Mouse (Mus musculus): ENCODE measurements around the gene Mrps23. TPM values are rescaled to one million over a fixed set of nuclear protein-coding genes. Genes with fewer than 3 reads are reported as not detected.

Mrps23 gene
- total and polyA plus RNA-seq, 3 experiments, result 121 to 314 (median 303) TPM

DNA sequence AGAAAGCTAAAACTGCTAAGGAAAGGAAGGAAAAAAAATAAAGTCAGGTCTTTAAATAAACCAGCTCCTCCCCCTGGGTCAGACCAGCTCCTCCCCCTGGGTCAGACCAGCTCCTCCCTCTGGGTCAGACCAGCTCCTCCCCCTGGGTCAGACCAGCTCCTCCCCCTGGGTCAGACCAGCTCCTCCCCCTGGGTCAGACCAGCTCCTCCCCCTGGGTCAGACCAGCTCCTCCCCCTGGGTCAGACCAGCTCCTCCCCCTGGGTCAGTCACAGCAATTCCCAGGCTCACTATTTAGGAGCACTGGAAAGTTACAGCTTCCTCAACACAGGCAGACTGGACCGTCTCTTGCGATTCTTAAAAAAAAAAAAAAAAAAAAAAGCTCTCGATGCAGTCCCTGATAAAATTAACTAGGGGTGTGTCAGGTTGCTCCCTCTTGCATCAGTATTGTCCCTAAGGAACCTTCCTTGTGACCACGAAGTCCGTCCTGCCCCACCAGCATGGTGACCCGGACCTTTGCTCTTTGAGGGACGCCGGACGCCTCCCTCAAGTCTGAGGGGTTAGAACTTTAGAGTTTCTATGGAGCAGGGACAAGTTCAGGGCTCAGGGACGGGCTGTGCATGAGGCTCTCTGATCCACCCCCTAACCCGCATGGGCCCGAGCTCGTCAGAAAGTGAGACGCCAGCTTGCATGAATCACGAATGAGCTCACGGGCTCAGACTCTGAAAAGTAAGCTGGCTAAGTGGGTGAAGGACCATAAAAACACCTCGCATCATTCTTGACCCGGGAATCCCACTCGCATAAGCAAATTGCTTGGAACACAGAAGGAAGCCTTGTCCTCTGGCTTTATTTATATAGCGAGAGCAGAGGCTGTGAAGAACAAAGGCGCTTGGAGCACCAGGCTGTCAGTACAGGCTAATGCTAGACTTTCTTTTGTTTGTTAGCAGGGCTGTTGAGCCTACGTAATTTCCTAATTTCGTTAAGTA, 31.3 kb downstream of the Mrps23 start:
- DNase-seq, result peak; percentile 65 to 66
- WGBS, result 31% methylated on average over 23 of the region's 23 CpGs
- intact Hi-C loops (cut with DNase I), result no loop called here
- H3K79me2 ChIP-seq (replicated peaks; ENCODE audit: control insufficient read depth, insufficient read depth, low read length), result no peaks in the 10 kb centered on the region
- no peak for TF ChIP-seq CTCF (IDR thresholded peaks at IDR 0.05)
- no peak for TF ChIP-seq POLR2A (IDR thresholded peaks at IDR 0.05; ENCODE audit: insufficient read depth, low read depth, low read length)
- TF ChIP-seq EP300 (IDR thresholded peaks at IDR 0.05; ENCODE audit: insufficient read depth, low read depth, low read length), result no peak
- H3K4me3 ChIP-seq, result peak overlapping the region; percentile 18
- H3K4me1 ChIP-seq (ENCODE audit: control insufficient read depth, insufficient read depth, low read length), result peaks cover 3% of the 10 kb centered on the region
- peak overlapping the region; percentile 42; the same call in 1 of the 2 replicates for H3K9ac ChIP-seq (ENCODE audit: low read depth, low read length)
- H3K27me3 ChIP-seq (ENCODE audit: control insufficient read depth, insufficient read depth, low read length), result no peaks in the 10 kb centered on the region
- H3K27ac ChIP-seq, result peak overlapping the region; percentile 74
- H3K36me3 ChIP-seq (ENCODE audit: control insufficient read depth, insufficient read depth, low read length), result no peaks in the 10 kb centered on the region

DNA sequence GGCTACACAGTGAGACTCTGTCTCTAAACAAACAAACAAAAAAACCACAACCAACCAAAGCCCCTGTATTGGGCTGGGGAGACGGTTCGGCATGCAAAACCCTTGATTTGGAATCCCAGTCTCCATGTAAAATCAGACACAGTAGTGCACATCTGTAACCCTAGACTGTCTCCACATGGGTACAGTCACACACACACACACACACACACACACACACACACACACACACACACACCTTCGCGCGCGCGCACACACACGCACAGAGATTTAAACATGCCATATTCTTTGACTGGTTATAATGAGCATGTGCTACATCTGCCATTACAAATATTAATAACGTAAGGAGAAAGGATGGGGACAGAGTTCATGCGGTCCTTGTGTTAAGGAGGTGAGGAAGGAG, 36.1 kb downstream of the Mrps23 start:
- TF ChIP-seq EP300 (IDR thresholded peaks at IDR 0.05; ENCODE audit: insufficient read depth, low read depth, low read length), result no peak
- no peak for TF ChIP-seq CTCF (IDR thresholded peaks at IDR 0.05)

DNA sequence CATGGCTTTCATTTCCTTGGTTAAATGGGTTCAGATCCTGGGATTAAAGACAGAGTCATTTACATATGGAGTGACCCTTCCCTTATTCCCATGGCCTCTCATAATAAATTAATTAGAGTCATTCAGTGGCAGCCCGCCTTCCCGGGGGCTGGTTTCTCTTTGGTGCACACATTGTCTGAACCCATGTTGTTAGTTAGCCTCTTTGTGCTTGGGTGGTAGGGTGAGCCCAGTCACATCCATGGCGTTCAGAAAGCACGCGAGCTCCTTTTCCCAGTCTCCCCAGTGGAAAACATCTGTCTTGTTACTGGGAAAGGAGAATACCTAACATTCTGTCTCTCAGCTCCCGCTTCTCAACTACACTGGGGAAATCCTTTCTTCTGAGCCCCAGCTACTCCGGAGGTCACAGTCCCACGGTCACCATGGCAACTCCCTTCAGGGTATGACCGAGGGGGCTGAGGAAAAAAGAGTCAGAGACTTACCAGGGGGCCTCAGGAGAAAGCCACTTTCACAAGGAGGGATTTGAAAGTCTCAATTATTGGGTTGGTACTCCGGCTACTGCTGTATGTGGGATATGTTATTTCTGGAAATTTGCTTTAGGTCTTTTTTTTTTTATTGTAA, 36.7 kb downstream of the Mrps23 start:
- Histone ChIP-seq H3K9ac (ENCODE audit: low read depth, low read length) (no peak overlapping the region), H3K27ac (peak overlapping the region; percentile 52), H3K27me3 (ENCODE audit: control insufficient read depth, insufficient read depth, low read length) (no peaks in the 10 kb centered on the region), H3K4me3 (no peak overlapping the region), H3K79me2 (replicated peaks; ENCODE audit: control insufficient read depth, insufficient read depth, low read length) (no peaks in the 10 kb centered on the region), H3K36me3 (ENCODE audit: control insufficient read depth, insufficient read depth, low read length) (no peaks in the 10 kb centered on the region), H3K4me1 (ENCODE audit: control insufficient read depth, insufficient read depth, low read length) (no peaks in the 10 kb centered on the region)
- 58% methylated on average over 10 of the region's 10 CpGs for WGBS
- intact Hi-C loops (cut with DNase I), result no loop called here
- DNase-seq, result no peak
- no peak for TF ChIP-seq EP300 (IDR thresholded peaks at IDR 0.05; ENCODE audit: insufficient read depth, low read depth, low read length)
- no peak for TF ChIP-seq POLR2A (IDR thresholded peaks at IDR 0.05; ENCODE audit: insufficient read depth, low read depth, low read length)
- TF ChIP-seq CTCF (IDR thresholded peaks at IDR 0.05), result no peak

More for the DNA sequence above, 36.1 kb downstream of the Mrps23 start:
- WGBS, result 98% methylated on average over 10 of the region's 10 CpGs
- no peak for DNase-seq
- Histone ChIP-seq H3K4me3 (no peak overlapping the region), H3K27ac (peak overlapping the region; percentile 52), H3K79me2 (replicated peaks; ENCODE audit: control insufficient read depth, insufficient read depth, low read length) (no peaks in the 10 kb centered on the region), H3K27me3 (ENCODE audit: control insufficient read depth, insufficient read depth, low read length) (no peaks in the 10 kb centered on the region), H3K9ac (ENCODE audit: low read depth, low read length) (no peak overlapping the region), H3K36me3 (ENCODE audit: control insufficient read depth, insufficient read depth, low read length) (no peaks in the 10 kb centered on the region), H3K4me1 (ENCODE audit: control insufficient read depth, insufficient read depth, low read length) (no peaks in the 10 kb centered on the region)
- intact Hi-C loops (cut with DNase I), result no loop called here

DNA sequence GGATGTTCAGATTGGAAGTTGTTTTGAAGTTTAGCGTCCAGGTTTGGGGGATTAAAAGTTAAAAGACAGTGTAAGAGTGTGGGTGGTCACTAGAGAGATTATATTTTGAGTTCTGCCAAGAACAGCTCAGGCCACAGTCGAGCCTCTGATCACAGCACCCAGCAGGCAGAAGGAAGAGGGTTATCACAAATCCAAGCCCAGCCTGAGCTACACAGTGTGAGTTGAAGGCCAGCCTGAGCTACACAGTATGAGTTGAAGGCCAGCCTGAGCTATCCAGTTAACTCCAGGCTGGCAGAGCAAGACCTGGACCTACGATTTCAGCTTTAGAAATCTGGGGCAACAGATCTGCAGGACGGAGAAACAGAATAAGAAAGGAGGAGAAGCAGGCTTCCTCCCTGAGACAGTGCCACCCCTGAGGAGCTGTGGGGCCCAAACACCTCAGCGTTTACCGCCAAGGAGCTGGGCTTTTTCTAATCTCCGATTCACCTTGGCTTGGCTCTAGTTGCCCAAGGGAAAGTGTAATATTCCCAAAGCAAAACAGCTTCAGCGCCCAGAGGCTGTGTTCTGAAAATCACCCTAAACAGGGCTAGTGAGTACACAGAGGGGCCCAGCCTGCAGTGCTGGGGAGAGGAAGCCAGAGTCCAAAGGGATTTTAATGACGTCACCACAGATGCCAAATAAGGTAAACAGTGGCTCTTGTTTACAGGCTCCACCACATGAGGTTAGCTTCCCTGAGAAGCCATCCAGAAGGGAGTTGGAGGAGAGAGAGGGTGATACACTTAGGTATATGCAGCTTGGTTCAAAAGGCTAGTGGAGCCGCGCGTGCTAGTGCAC, 37.5 kb downstream of the Mrps23 start:
- peak in 1 of 2 experiments; percentile 39 for DNase-seq
- no peaks in the 10 kb centered on the region for H3K36me3 ChIP-seq (ENCODE audit: control insufficient read depth, insufficient read depth, low read length)
- H3K27ac ChIP-seq, result peak overlapping the region; percentile 52
- H3K4me3 ChIP-seq, result no peak overlapping the region
- H3K27me3 ChIP-seq (ENCODE audit: control insufficient read depth, insufficient read depth, low read length), result no peaks in the 10 kb centered on the region
- 59% methylated on average over 12 of the region's 12 CpGs for WGBS
- no peaks in the 10 kb centered on the region for H3K79me2 ChIP-seq (replicated peaks; ENCODE audit: control insufficient read depth, insufficient read depth, low read length)
- no peak overlapping the region for H3K9ac ChIP-seq (ENCODE audit: low read depth, low read length)
- no peaks in the 10 kb centered on the region for H3K4me1 ChIP-seq (ENCODE audit: control insufficient read depth, insufficient read depth, low read length)
- intact Hi-C loops (cut with DNase I), result no loop called here
- no peak for TF ChIP-seq CTCF (IDR thresholded peaks at IDR 0.05)
- no peak for TF ChIP-seq POLR2A (IDR thresholded peaks at IDR 0.05; ENCODE audit: insufficient read depth, low read depth, low read length)
- TF ChIP-seq EP300 (IDR thresholded peaks at IDR 0.05; ENCODE audit: insufficient read depth, low read depth, low read length), result no peak

DNA sequence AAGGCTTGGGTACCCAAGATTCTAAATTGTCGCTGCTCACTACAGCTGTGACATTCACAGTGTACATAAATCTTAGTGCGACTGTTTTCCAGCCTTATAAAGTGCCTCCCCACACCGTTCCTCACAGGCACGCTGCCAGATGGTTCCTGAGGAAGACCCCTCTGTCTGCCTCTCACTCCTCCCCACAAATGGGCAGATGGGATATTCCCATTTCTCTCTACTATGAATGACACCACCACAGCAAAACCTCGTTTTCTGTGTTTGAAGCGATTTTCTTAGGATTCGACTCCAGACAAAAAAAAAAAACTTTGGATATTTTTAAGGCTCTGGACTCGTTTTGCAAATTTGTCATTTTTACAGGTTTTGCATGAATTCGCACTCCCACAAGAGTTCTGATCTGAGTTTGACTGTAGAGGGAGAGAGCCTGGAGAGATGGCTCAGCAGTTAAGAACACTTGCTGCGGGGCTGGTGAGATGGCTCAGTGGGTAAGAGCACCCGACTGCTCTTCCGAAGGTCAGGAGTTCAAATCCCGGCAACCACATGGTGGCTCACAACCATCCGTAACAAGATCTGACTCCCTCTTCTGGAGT, 41.5 kb downstream of the Mrps23 start:
- TF ChIP-seq EP300 (IDR thresholded peaks at IDR 0.05; ENCODE audit: insufficient read depth, low read depth, low read length) (no peak), POLR2A (IDR thresholded peaks at IDR 0.05; ENCODE audit: insufficient read depth, low read depth, low read length) (no peak), CTCF (IDR thresholded peaks at IDR 0.05) (no peak)
- no peak overlapping the region for H3K27ac ChIP-seq
- H3K4me1 ChIP-seq (ENCODE audit: control insufficient read depth, insufficient read depth, low read length), result no peaks in the 10 kb centered on the region
- no peaks in the 10 kb centered on the region for H3K79me2 ChIP-seq (replicated peaks; ENCODE audit: control insufficient read depth, insufficient read depth, low read length)
- H3K36me3 ChIP-seq (ENCODE audit: control insufficient read depth, insufficient read depth, low read length), result no peaks in the 10 kb centered on the region
- intact Hi-C loops (cut with DNase I), result no loop called here
- DNase-seq, result no peak
- H3K4me3 ChIP-seq, result no peak overlapping the region
- WGBS, result 88% methylated on average over 14 of the region's 14 CpGs
- H3K9ac ChIP-seq (ENCODE audit: low read depth, low read length), result no peak overlapping the region
- no peaks in the 10 kb centered on the region for H3K27me3 ChIP-seq (ENCODE audit: control insufficient read depth, insufficient read depth, low read length)
